Mouse (Mus musculus): ENCODE measurements around the gene Olfr1392.
"Not testable (repeated sequence)": the region's sequence is repeated elsewhere in the genome, so short reads cannot be mapped to it uniquely, and the experiment has no call there.

Olfr1392 gene

DNA sequence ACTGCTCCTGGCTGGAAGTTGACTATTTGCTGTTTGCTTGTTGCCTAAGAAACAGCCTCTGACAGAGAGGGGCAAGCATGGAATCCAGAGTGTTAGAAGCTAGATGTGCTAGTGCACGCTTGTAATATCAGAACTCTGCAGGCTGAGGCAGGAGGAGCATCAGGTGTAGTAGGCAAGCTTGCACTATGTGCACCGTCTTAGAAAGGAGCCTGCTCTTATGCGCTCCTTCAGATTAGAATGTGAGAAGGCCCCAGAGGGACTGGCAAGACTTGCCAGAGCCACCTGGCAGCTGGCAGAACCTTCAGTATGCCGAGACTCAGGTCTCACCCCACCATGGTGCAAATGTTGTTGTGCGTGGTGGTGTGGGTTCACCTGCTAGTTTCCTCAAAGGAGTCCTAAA, 33.0 kb upstream of the Olfr1392 start:
- peak; percentile 68 for DNase-seq

GRCm38 (mm10) chr11:49253035-49253434, 32.0 kb upstream of the Olfr1392 start:
- DNase-seq = peak; percentile 94

DNA sequence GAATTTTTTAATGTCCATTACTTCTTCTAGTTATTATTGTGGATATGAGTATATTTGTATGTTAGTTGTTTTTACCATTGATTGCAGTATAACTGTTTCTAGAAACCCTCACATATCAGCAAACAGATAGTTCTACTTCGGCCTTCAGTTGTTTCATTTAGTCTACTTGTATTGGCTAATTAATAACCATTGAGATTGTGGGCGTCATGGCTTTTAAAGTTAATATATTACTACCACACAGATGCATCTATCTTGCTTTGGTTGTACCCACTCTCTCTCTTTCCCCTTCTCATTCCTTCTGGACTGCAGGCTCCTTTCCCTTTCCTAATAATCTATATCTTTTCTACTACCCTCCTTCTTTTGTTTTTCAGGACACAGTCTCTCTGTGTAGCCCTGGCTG, 25.8 kb upstream of the Olfr1392 start:
- DNase-seq = no peak

DNA sequence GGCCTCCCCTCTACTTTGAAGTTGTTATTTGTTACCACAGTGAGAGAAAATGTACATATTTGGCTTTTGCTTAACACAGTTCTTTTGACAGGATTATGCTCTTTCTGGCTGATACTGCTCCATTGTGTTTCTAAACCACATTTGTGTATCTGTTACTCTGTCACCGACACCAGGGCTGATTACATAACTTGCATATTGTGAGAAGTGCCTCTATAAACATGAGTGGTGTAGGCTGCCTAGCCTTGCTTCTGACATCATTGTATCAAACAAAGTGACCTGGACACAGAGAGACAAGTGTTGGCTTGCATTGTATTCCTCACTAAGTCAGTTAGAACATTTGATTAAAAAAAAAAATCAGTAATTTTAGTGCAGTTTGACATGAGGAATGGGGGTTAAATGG, 25.3 kb upstream of the Olfr1392 start:
- peak; percentile 81 for DNase-seq

DNA sequence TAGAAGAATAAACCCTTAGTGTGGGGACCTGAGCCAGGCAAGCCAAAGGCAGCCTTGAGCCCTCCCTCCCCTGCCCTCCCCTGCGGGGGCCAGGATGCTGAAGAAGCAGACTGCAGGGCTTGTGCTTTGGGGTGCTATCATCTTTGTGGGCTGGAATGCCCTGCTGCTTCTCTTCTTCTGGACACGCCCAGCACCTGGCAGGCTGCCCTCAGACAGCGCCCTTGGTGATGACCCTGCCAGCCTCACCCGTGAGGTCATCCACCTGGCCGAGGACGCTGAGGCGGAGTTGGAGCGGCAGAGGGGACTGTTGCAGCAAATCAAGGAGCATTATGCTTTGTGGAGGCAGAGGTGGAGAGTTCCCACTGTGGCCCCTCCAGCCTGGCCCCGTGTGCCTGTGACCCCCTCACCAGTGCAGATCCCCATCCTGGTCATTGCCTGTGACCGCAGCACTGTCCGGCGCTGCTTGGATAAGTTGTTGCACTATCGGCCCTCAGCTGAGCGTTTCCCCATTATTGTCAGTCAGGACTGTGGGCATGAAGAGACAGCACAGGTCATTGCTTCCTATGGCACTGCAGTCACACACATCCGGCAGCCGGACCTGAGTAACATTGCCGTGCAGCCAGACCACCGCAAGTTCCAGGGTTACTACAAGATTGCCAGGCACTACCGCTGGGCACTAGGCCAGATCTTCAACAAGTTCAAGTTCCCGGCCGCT, 24.3 kb upstream of the Olfr1392 start:
- peak; percentile 96 for DNase-seq

GRCm38 (mm10) chr11:49261313-49261855, 23.7 kb upstream of the Olfr1392 start:
- no peak for DNase-seq

DNA sequence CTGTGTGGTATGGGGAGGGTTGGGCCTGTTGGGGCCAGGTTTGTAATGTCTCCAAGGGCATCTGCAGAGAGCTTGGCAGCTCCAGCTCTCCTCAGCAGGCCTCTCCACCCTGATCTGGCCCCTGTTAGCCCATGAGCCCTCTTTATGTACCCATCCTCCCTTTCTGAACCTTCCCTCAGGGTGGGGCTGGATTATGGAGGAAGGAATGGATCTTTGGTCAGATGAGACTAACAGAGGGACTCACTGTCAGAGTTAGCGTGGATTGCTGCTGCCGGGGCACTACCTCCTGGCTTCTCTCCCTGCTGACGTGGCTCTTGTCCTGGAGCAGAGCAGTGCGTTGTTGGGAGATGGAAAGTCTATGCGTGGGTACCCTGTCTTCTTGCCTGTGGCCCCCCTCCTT, 22.8 kb upstream of the Olfr1392 start:
- peak; percentile 92 for DNase-seq

- no peak for DNase-seq
Observed at GRCm38 (mm10) chr11:49263149-49263548, 21.9 kb upstream of the Olfr1392 start.

- DNase-seq = peak; percentile 90
Observed at GRCm38 (mm10) chr11:49264081-49264480, 21.0 kb upstream of the Olfr1392 start.

GRCm38 (mm10) chr11:49264622-49265021, 20.5 kb upstream of the Olfr1392 start:
- DNase-seq = no peak

GRCm38 (mm10) chr11:49265101-49265500, 20.0 kb upstream of the Olfr1392 start:
- peak; percentile 78 for DNase-seq

- peak; percentile 76 for DNase-seq
Observed at GRCm38 (mm10) chr11:49266671-49267070, 18.4 kb upstream of the Olfr1392 start.

DNA sequence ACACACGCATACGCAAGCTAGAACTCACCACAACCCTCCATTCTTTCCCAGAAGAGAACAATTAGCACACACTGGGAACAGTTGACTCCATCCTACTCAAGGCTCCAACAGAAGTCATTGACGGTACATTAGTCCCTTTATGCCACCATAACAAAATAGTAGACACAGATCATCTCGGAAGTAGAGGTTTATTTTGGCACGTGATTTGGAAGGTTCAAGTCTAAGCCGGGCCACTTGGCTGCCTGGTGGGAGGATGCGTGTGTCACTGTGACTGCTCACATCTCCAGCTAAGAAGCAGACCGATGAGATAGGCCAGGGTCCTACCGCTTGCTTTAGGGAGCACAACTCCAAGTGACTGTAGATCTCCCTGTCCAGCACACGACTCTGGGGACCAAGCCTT, 17.8 kb upstream of the Olfr1392 start:
- DNase-seq = peak; percentile 87

DNA sequence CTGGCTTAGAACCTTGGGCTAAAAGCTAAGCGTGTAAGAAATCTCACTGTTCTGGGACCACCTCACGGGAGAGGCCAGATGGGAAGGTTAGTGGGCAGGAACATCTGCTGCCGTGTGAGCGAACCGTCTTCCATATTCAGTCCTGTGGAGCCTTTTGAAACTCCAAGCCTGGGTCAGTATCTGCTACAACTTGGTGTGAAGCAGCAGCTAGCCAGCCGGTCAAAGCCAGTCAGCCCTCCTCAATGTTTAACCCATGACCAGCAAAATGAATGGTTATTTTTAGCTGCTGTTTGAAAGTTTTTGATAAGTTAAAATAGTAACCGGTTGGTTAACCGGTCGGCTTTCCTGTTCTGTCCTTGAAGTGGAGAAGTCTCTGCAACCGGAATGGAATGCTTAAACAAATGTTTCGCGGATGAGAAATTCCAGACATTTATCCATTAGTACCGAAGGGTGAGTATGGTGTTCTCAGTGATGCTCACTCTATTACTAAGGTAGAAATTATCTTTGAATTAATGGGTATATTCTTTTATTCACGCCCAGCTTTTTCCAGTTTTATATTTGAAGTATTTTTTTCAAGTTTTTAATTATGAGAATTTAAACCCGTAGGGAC, 17.0 kb upstream of the Olfr1392 start:
- DNase-seq = peak; percentile 91

GRCm38 (mm10) chr11:49269761-49270160, 15.3 kb upstream of the Olfr1392 start:
- DNase-seq = peak; percentile 73

DNA sequence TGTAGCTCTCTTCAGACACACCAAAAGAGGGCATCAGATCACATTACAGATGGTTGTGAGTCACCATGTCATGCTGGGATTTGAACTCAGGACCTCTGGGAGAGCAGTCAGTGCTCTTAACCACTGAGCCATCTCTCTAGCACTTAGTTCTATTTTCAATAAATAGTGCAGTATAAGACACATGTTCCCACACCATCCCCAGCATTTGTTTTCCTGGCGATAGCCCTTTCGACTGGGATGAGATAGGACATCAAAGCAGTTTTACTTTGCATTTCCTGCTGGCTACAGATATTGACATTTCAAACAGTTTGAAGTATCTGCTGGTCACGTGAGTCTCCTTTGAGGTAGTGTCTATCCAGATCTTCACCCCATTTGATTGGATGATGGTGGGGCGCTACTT, 14.7 kb upstream of the Olfr1392 start:
- peak; percentile 61 for DNase-seq

- peak; percentile 89 for DNase-seq
Observed at GRCm38 (mm10) chr11:49271334-49271733, 13.7 kb upstream of the Olfr1392 start.

- peak; percentile 82 for DNase-seq
Observed at GRCm38 (mm10) chr11:49273834-49274519, 11.1 kb upstream of the Olfr1392 start.

DNA sequence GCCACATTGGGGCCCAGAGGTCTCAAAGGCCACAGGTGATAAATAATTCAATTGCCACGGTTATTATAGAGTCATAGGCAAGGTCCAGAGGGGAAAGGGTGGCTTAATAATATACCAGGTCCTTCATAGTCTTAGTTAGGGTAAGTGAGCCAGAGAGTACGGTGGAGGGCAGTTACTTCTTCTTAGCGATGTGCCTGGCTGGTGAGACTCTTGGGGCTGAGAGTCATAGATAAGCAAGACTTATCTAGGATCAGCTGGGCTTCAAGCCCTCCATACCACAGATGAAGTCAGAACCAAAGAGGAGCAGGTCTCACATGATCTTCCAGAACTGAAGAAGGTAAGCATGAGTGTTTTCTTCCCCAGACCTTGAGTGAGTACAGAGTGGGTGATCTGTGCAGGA, 6.9 kb upstream of the Olfr1392 start, which contains the start of gene Olfr1393:
Gene Olfr1393, plus strand, starts transcription at position 83 of the 400 bp plus-strand sequence.
- DNase-seq = no peak

DNA sequence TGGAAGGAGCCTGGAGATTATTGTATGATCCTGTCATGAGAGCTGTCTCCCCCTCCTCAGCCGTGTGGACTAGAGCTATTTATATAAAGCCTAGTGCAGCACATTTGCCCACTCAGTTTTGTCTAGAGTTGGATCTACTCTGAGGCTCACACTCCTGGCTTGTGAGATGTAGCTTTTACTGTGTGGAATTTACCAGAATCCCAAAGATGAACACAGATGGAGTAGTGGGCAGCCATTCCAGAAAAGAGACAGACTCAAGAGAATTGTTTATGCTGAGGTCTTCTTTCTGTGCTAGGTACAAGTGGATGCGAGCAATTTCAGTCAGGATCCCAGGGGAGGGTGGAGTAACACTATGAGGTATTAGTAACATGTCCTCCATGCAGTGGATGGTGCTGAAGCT, 2.2 kb downstream of the Olfr1392 start:
- DNase-seq = peak; percentile 5

GRCm38 (mm10) chr11:49292777-49293176, 7.7 kb downstream of the Olfr1392 start:
- peak; percentile 16 for DNase-seq

DNA sequence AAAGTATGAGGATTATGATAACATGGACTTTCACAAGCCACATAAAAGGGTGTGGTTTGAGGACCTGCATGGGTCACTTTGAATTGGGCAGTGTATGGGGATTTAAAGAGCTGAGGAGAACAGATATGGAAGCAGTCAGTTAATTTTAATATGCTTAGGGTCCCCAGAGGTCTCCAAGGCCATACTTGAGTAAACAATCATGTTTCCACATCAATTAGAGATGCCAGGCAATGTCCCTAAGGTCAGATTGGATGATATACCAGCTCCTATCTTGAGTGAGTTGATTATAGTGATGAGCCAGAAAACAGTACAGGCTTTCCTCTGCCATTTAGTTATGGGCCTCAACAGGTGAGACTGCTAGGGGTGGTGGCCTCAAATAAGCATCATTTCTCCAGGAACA, 19.4 kb downstream of the Olfr1392 start, which contains the start of gene Olfr10:
Gene Olfr10, plus strand, starts transcription at position 301 of the 400 bp plus-strand sequence.
- DNase-seq = no peak

- DNase-seq = not testable (repeated sequence)
Observed at GRCm38 (mm10) chr11:49308547-49308946, 23.5 kb downstream of the Olfr1392 start.

- no peak for DNase-seq
Observed at GRCm38 (mm10) chr11:49322442-49322841, 37.4 kb downstream of the Olfr1392 start, which contains the start of gene Olfr1391. Gene Olfr1391 (plus strand): TSS chr11:49322742.

All from heart, adult 11 months (tissue).